Mouse (Mus musculus) olfactory bulb, adult 2 months (tissue): ENCODE results near the gene Rps26.

ENCODE experiments used
- CTCF ChIP-seq: fragments of 200-500 bp; IDR thresholded peaks from 2 replicates; pipeline ENCODE4 v1.5.1; 2012; ENCODE audit warnings: low read depth, mild to moderate bottlenecking, low read length, moderate library complexity; ENCODE audit not compliant: insufficient read depth
- POLR2A ChIP-seq: fragments of 200-500 bp; IDR thresholded peaks from 2 replicates; pipeline ENCODE4 v1.6.1; 2012; ENCODE audit warnings: mild to moderate bottlenecking, low read depth, low read length, moderate library complexity; ENCODE audit not compliant: insufficient read depth

- TF ChIP-seq POLR2A (no peak), CTCF (no peak)
Measured at GRCm38 (mm10) chr10:128665806-128666205, 39.3 kb upstream of the Rps26 start.
